Mouse (Mus musculus) cortical plate, adult 2 months (tissue): ENCODE data around the gene Elavl2.

ENCODE experiments used
- CTCF ChIP-seq: fragments of 200-500 bp; IDR thresholded peaks from 2 replicates; pipeline ENCODE4 v1.5.1; 2011; ENCODE audit warnings: mild to moderate bottlenecking, control low read depth, low read length; ENCODE audit not compliant: insufficient read depth; ENCODE audit errors: extremely low read depth
- POLR2A ChIP-seq: fragments of 200-500 bp; IDR thresholded peaks from 2 replicates; pipeline ENCODE4 v1.6.1; 2011; ENCODE audit warnings: mild to moderate bottlenecking, low read length, control low read depth; ENCODE audit not compliant: insufficient read depth; ENCODE audit errors: extremely low read depth

GRCm38 (mm10) chr4:91219322-91219721, 181.3 kb downstream of the Elavl2 start:
- TF ChIP-seq POLR2A (no peak), CTCF (no peak)
